21 mouse cellular contexts compared by ENCODE assay signal in genomic region chr1:41981545-41981944, GRCm38 (mm10).
DNase-seq lines count a peak whose midpoint lies in the region; ATAC-seq lines count a peak whose summit lies in the region.
"Had no signal": no experiment of that assay in that cellular context is flagged by ENCODE, and none has a peak within 500 bp of the region (broad histone marks: within the 10 kb centered on the region; RNA-seq: fewer than 3 reads in every experiment).

No protein-coding gene starts in this region.

- no peaks in the 10 kb centered on the region for H3K36me3 ChIP-seq in forebrain, embryonic 13.5 days (ENCODE audit: poor library complexity, severe bottlenecking)
- H3K36me3 ChIP-seq in forebrain, embryonic 11.5 days (ENCODE audit: control insufficient read depth, insufficient read depth, low read length), result no peaks in the 10 kb centered on the region
- H3K36me3 ChIP-seq in midbrain, embryonic 14.5 days (ENCODE audit: control insufficient read depth, insufficient read depth, low read length), result no peaks in the 10 kb centered on the region
- no peaks in the 10 kb centered on the region for H3K36me3 ChIP-seq in midbrain, embryonic 11.5 days (ENCODE audit: control insufficient read depth, insufficient read depth, low read length)
- H3K36me3 ChIP-seq: embryonic facial prominence, embryonic 15.5 days; heart, embryonic 12.5 days; hindbrain, embryonic 15.5 days had no signal

- H3K27ac ChIP-seq in forebrain, embryonic 13.5 days, result no peak overlapping the region
- no peak overlapping the region for H3K27ac ChIP-seq in forebrain, embryonic 11.5 days (ENCODE audit: low read depth, low read length)
- no peak overlapping the region for H3K27ac ChIP-seq in midbrain, embryonic 14.5 days (replicated peaks; ENCODE audit: low read depth, low read length)
- no peak overlapping the region for H3K27ac ChIP-seq in midbrain, embryonic 11.5 days (ENCODE audit: low read depth, low read length)
- H3K27ac ChIP-seq: embryonic facial prominence, embryonic 15.5 days; gastrocnemius, adult 2 months; hindbrain, embryonic 15.5 days had no signal

- no peak overlapping the region for H3K4me3 ChIP-seq in forebrain, embryonic 13.5 days
- H3K4me3 ChIP-seq in forebrain, embryonic 11.5 days (ENCODE audit: low read depth, low read length), result no peak overlapping the region
- H3K4me3 ChIP-seq in midbrain, embryonic 14.5 days (replicated peaks; ENCODE audit: low read depth, low read length), result no peak overlapping the region
- H3K4me3 ChIP-seq in midbrain, embryonic 11.5 days (ENCODE audit: low read depth, low read length), result no peak overlapping the region
- H3K4me3 ChIP-seq: embryonic facial prominence, embryonic 15.5 days; erythroblast, embryonic 14.5 days; gastrocnemius, adult 2 months; heart, embryonic 12.5 days; hindbrain, embryonic 15.5 days had no signal

- intact Hi-C loops in heart, postnatal 36 days (cut with DNase I), result no loop called here

- DNase-seq in forebrain, embryonic 11.5 days (ENCODE audit: low spot score), result no peak
- DNase-seq in layer of hippocampus, adult 18-20 months (ENCODE audit: low spot score in 2 of 2), result peak; percentile 22 to 66
- no peak for DNase-seq in layer of hippocampus, postnatal 25 days (ENCODE audit: extremely low spot score in 1 of 2, low spot score in 1 of 2)
- peak; percentile 57 for DNase-seq in midbrain, embryonic 14.5 days
- no peak for DNase-seq in midbrain, embryonic 11.5 days (ENCODE audit: low spot score, missing footprints)
- peak; percentile 31 for DNase-seq in telencephalon, adult 2 months (ENCODE audit: low read depth, low spot score)
- no peak for DNase-seq in heart, postnatal 36 days
- DNase-seq: adrenal gland, postnatal 14 days; cerebellum, adult 11 months; cerebellum, adult 8-10 months; cerebellum, postnatal 14 days; gastrocnemius, adult 2 months; gastrocnemius, postnatal 25 days had no signal

- H3K27me3 ChIP-seq in forebrain, embryonic 13.5 days, result no peaks in the 10 kb centered on the region
- no peaks in the 10 kb centered on the region for H3K27me3 ChIP-seq in forebrain, embryonic 11.5 days (ENCODE audit: control insufficient read depth, insufficient read depth, low read length)
- H3K27me3 ChIP-seq in midbrain, embryonic 14.5 days (ENCODE audit: control insufficient read depth, insufficient read depth, low read length), result no peaks in the 10 kb centered on the region
- no peaks in the 10 kb centered on the region for H3K27me3 ChIP-seq in midbrain, embryonic 11.5 days (ENCODE audit: control insufficient read depth, insufficient read depth, low read length)
- H3K27me3 ChIP-seq: embryonic facial prominence, embryonic 15.5 days; heart, embryonic 12.5 days; hindbrain, embryonic 15.5 days; Patski had no signal

- H3K9me3 ChIP-seq in forebrain, embryonic 13.5 days (replicated peaks), result no peaks in the 10 kb centered on the region
- H3K9me3 ChIP-seq in forebrain, embryonic 11.5 days (ENCODE audit: control insufficient read depth, low read length), result no peaks in the 10 kb centered on the region
- H3K9me3 ChIP-seq in midbrain, embryonic 14.5 days (ENCODE audit: control insufficient read depth, low read length), result no peaks in the 10 kb centered on the region
- no peaks in the 10 kb centered on the region for H3K9me3 ChIP-seq in midbrain, embryonic 11.5 days (ENCODE audit: control insufficient read depth, low read length)
- H3K9me3 ChIP-seq: embryonic facial prominence, embryonic 15.5 days; heart, embryonic 12.5 days; hindbrain, embryonic 15.5 days had no signal

- H3K4me2 ChIP-seq in forebrain, embryonic 13.5 days, result no peak overlapping the region
- H3K4me2 ChIP-seq in forebrain, embryonic 11.5 days (ENCODE audit: low read depth, low read length, severe bottlenecking), result no peak overlapping the region
- no peak overlapping the region for H3K4me2 ChIP-seq in midbrain, embryonic 14.5 days (ENCODE audit: low read length)
- H3K4me2 ChIP-seq in midbrain, embryonic 11.5 days, result no peak overlapping the region
- H3K4me2 ChIP-seq: embryonic facial prominence, embryonic 15.5 days; heart, embryonic 12.5 days; hindbrain, embryonic 15.5 days had no signal

- H3K4me1 ChIP-seq in forebrain, embryonic 13.5 days, result no peaks in the 10 kb centered on the region
- no peaks in the 10 kb centered on the region for H3K4me1 ChIP-seq in forebrain, embryonic 11.5 days (replicated peaks; ENCODE audit: control insufficient read depth, insufficient read depth, low read length)
- H3K4me1 ChIP-seq in midbrain, embryonic 14.5 days (ENCODE audit: control insufficient read depth, insufficient read depth, low read length), result peaks cover 10% of the 10 kb centered on the region; the same call in 1 of the 2 replicates
- H3K4me1 ChIP-seq in midbrain, embryonic 11.5 days (ENCODE audit: control insufficient read depth, insufficient read depth, low read length), result no peaks in the 10 kb centered on the region
- H3K4me1 ChIP-seq: embryonic facial prominence, embryonic 15.5 days; heart, embryonic 12.5 days; hindbrain, embryonic 15.5 days had no signal

- WGBS in forebrain, embryonic 13.5 days, result 62% methylated on average over 5 of the region's 5 CpGs
- WGBS in forebrain, embryonic 11.5 days, result 78% methylated on average over 5 of the region's 5 CpGs
- WGBS in midbrain, embryonic 14.5 days, result 51% methylated on average over 5 of the region's 5 CpGs
- WGBS in midbrain, embryonic 11.5 days, result 77% methylated on average over 5 of the region's 5 CpGs

- ATAC-seq in forebrain, embryonic 13.5 days, result peak; percentile 50; the same call in 1 of the 2 replicates
- ATAC-seq in forebrain, embryonic 11.5 days (replicated peaks; ENCODE audit: low FRiP score), result no peak
- ATAC-seq in midbrain, embryonic 14.5 days (ENCODE audit: low FRiP score, low TSS enrichment), result no peak
- no peak for ATAC-seq in midbrain, embryonic 11.5 days (ENCODE audit: low FRiP score)
- ATAC-seq: activated CD4-positive, CD25-positive, alpha-beta regulatory T cell, adult 4 months; intestine, embryonic 16.5 days; Patski had no signal

- H3K9ac ChIP-seq in forebrain, embryonic 13.5 days, result no peak overlapping the region
- H3K9ac ChIP-seq in forebrain, embryonic 11.5 days (ENCODE audit: low read length), result no peak overlapping the region
- no peak overlapping the region for H3K9ac ChIP-seq in midbrain, embryonic 14.5 days (replicated peaks; ENCODE audit: low read length)
- no peak overlapping the region for H3K9ac ChIP-seq in midbrain, embryonic 11.5 days (ENCODE audit: low read length)
- H3K9ac ChIP-seq: embryonic facial prominence, embryonic 15.5 days; heart, embryonic 12.5 days; hindbrain, embryonic 15.5 days had no signal

Comparison
In these comparisons a context has a peak if more than half of its experiments do, and no peak if none do; other contexts are left out.
1. DNase-seq: peak in layer of hippocampus, adult 18-20 months (2 of 2), midbrain, embryonic 14.5 days (single experiment) and telencephalon, adult 2 months (single experiment); none in forebrain, embryonic 11.5 days (single experiment), layer of hippocampus, postnatal 25 days (0 of 2), midbrain, embryonic 11.5 days (single experiment) and heart, postnatal 36 days (0 of 2).